15 mouse cellular contexts compared by ENCODE assay signal in genomic region chr10:111739471-111740138, GRCm38 (mm10).
DNase-seq lines count a peak whose midpoint lies in the region; ATAC-seq and TF ChIP-seq lines count a peak whose summit lies in the region.
"Had no signal": no experiment of that assay in that cellular context is flagged by ENCODE, and none has a peak within 500 bp of the region (broad histone marks: within the 10 kb centered on the region; RNA-seq: fewer than 3 reads in every experiment).

No protein-coding gene starts in this region.

- no peaks in the 10 kb centered on the region for H3K36me3 ChIP-seq in midbrain, embryonic 10.5 days
- H3K36me3 ChIP-seq in midbrain, embryonic 16.5 days (ENCODE audit: control insufficient read depth, insufficient read depth, low read length): no peaks in the 10 kb centered on the region
- H3K36me3 ChIP-seq in intestine, postnatal 0 days (ENCODE audit: control insufficient read depth, insufficient read depth): no peaks in the 10 kb centered on the region
- H3K36me3 ChIP-seq: forebrain, embryonic 12.5 days; hindbrain, embryonic 13.5 days; limb, embryonic 13.5 days had no signal

- no peaks in the 10 kb centered on the region for H3K27me3 ChIP-seq in midbrain, embryonic 10.5 days (ENCODE audit: low read depth, poor library complexity, severe bottlenecking)
- no peaks in the 10 kb centered on the region for H3K27me3 ChIP-seq in midbrain, embryonic 16.5 days (ENCODE audit: control insufficient read depth, insufficient read depth, low read depth, low read length)
- no peaks in the 10 kb centered on the region for H3K27me3 ChIP-seq in intestine, postnatal 0 days (replicated peaks; ENCODE audit: control insufficient read depth, insufficient read depth, low read length)
- H3K27me3 ChIP-seq: forebrain, embryonic 12.5 days; hindbrain, embryonic 13.5 days; limb, embryonic 13.5 days had no signal

- no peak for TF ChIP-seq POLR2A in brain, embryonic 14.5 days (IDR thresholded peaks at IDR 0.05; ENCODE audit: borderline replicate concordance, extremely low read depth, insufficient read depth, insufficient read length, poor library complexity, severe bottlenecking)

- H3K4me2 ChIP-seq in midbrain, embryonic 16.5 days (ENCODE audit: low read length): no peak overlapping the region
- no peak overlapping the region for H3K4me2 ChIP-seq in intestine, postnatal 0 days (replicated peaks; ENCODE audit: low read depth)
- H3K4me2 ChIP-seq: forebrain, embryonic 12.5 days; hindbrain, embryonic 13.5 days; limb, embryonic 13.5 days had no signal

- 26% methylated on average over 5 of the region's 5 CpGs for WGBS in midbrain, embryonic 10.5 days
- WGBS in midbrain, embryonic 16.5 days: 23% methylated on average over 5 of the region's 5 CpGs
- 30% methylated on average over 5 of the region's 5 CpGs for WGBS in intestine, postnatal 0 days

- H3K27ac ChIP-seq in midbrain, embryonic 10.5 days (replicated peaks): 0 out of 2 replicates have a peak overlapping the region, but pooled peaks have one; percentile 17
- H3K27ac ChIP-seq in midbrain, embryonic 16.5 days (ENCODE audit: low read length): no peak overlapping the region
- no peak overlapping the region for H3K27ac ChIP-seq in intestine, postnatal 0 days (ENCODE audit: low read depth, low read length)
- H3K27ac ChIP-seq: forebrain, embryonic 12.5 days; hindbrain, embryonic 13.5 days; limb, embryonic 13.5 days; macrophage had no signal

- H3K9me3 ChIP-seq in midbrain, embryonic 10.5 days (replicated peaks): no peaks in the 10 kb centered on the region
- H3K9me3 ChIP-seq in midbrain, embryonic 16.5 days (replicated peaks; ENCODE audit: control insufficient read depth, low read length, poor library complexity, severe bottlenecking): no peaks in the 10 kb centered on the region
- H3K9me3 ChIP-seq in intestine, postnatal 0 days (ENCODE audit: control insufficient read depth): no peaks in the 10 kb centered on the region
- H3K9me3 ChIP-seq: forebrain, embryonic 12.5 days; hindbrain, embryonic 13.5 days; limb, embryonic 13.5 days had no signal

- peaks cover 27% of the 10 kb centered on the region for H3K4me1 ChIP-seq in midbrain, embryonic 10.5 days
- peaks cover 4% of the 10 kb centered on the region; the same call in 1 of the 2 replicates for H3K4me1 ChIP-seq in midbrain, embryonic 16.5 days (ENCODE audit: control insufficient read depth, insufficient read depth, low read length)
- no peaks in the 10 kb centered on the region for H3K4me1 ChIP-seq in intestine, postnatal 0 days (replicated peaks; ENCODE audit: control insufficient read depth, insufficient read depth, low read length)

- no peak for TF ChIP-seq CTCF in brain, embryonic 14.5 days (IDR thresholded peaks at IDR 0.05; ENCODE audit: borderline replicate concordance, extremely low read depth, insufficient read depth, insufficient read length)
- no peak for TF ChIP-seq CTCF in intestine, postnatal 0 days (IDR thresholded peaks at IDR 0.05; ENCODE audit: low read depth)

- no peak for DNase-seq in midbrain, embryonic 10.5 days (ENCODE audit: low spot score)
- DNase-seq in brain, embryonic 14.5 days (ENCODE audit: low read depth): peak; percentile 37
- DNase-seq in yolk sac, embryonic 10.5 days (ENCODE audit: low spot score): peak; percentile 13
- no peak for DNase-seq in spleen, postnatal 4 days (ENCODE audit: low spot score in 2 of 2)
- DNase-seq: cerebellum, adult 9-10 months; gastrocnemius, postnatal 10 days; kidney, postnatal 10 days; thymus, postnatal 36 days had no signal

- H3K4me3 ChIP-seq in midbrain, embryonic 10.5 days: no peak overlapping the region
- H3K4me3 ChIP-seq in midbrain, embryonic 16.5 days (ENCODE audit: low read depth, low read length): no peak overlapping the region
- H3K4me3 ChIP-seq in intestine, postnatal 0 days (ENCODE audit: low read depth, low read length): no peak overlapping the region
- H3K4me3 ChIP-seq: forebrain, embryonic 12.5 days; hindbrain, embryonic 13.5 days; limb, embryonic 13.5 days had no signal

- ATAC-seq in midbrain, embryonic 16.5 days: no peak
- peak; percentile 60 for ATAC-seq in intestine, postnatal 0 days
- ATAC-seq in megakaryocyte-erythroid progenitor cell, adult 5-6 weeks (replicated peaks; ENCODE audit: low FRiP score, low TSS enrichment, poor library complexity, severe bottlenecking): no peak

- H3K9ac ChIP-seq in midbrain, embryonic 16.5 days (ENCODE audit: low read depth, low read length): no peak overlapping the region
- no peak overlapping the region for H3K9ac ChIP-seq in intestine, postnatal 0 days (ENCODE audit: low read depth, low read length)
- H3K9ac ChIP-seq: forebrain, embryonic 12.5 days; hindbrain, embryonic 13.5 days; limb, embryonic 13.5 days had no signal

Comparison
In these comparisons a context has a peak if more than half of its experiments do, and no peak if none do; other contexts are left out.
1. DNase-seq: peak in brain, embryonic 14.5 days (single experiment) and yolk sac, embryonic 10.5 days (single experiment); none in midbrain, embryonic 10.5 days (single experiment) and spleen, postnatal 4 days (0 of 2).